Mouse (Mus musculus) olfactory bulb, adult 2 months (tissue): ENCODE results near the gene Mboat1. TPM values are rescaled to one million over a fixed set of nuclear protein-coding genes. Genes with fewer than 3 reads are reported as not detected.

Experiments used
- H3K27ac ChIP-seq: fragments of 200-500 bp; 2 replicates; pipeline ENCODE4 v1.5.1; 2012; ENCODE audit warnings: low read depth, low read length; ENCODE audit not compliant: insufficient read depth
- H3K4me1 ChIP-seq: fragments of 200-500 bp; 2 replicates; pipeline ENCODE4 v1.6.1; 2012; ENCODE audit warnings: low read length; ENCODE audit not compliant: control insufficient read depth, insufficient read depth
- H3K4me3 ChIP-seq: fragments of 200-500 bp; 2 replicates; pipeline ENCODE4 v1.5.1; 2012; ENCODE audit warnings: mild to moderate bottlenecking, low read depth, low read length, moderate library complexity; ENCODE audit not compliant: insufficient read depth
- CTCF ChIP-seq: fragments of 200-500 bp; IDR thresholded peaks from 2 replicates; pipeline ENCODE4 v1.5.1; 2012; ENCODE audit warnings: low read depth, mild to moderate bottlenecking, low read length, moderate library complexity; ENCODE audit not compliant: insufficient read depth
- POLR2A ChIP-seq: fragments of 200-500 bp; IDR thresholded peaks from 2 replicates; pipeline ENCODE4 v1.6.1; 2012; ENCODE audit warnings: mild to moderate bottlenecking, low read depth, low read length, moderate library complexity; ENCODE audit not compliant: insufficient read depth
- WGBS: fragments of 180-500 bp; shearing (Covaris S2); methylation state at CpG from one replicate; pipeline ENCODE4 v1.1.7; 2018; 5-methylcytosine and 5-hydroxymethylcytosine counted together
- polyA plus RNA-seq: library from polyadenylated mRNA; stranded (reverse); fragments of >200 nt; gene quantifications from 2 replicates; pipeline ENCODE4 v1.2.4, GENCODE M21; 2012; ENCODE audit warnings: low replicate concordance; ENCODE audit not compliant: missing spikeins, insufficient read depth, insufficient read length

Mboat1 gene
- polyA plus RNA-seq, 1 experiment: not detected

DNA sequence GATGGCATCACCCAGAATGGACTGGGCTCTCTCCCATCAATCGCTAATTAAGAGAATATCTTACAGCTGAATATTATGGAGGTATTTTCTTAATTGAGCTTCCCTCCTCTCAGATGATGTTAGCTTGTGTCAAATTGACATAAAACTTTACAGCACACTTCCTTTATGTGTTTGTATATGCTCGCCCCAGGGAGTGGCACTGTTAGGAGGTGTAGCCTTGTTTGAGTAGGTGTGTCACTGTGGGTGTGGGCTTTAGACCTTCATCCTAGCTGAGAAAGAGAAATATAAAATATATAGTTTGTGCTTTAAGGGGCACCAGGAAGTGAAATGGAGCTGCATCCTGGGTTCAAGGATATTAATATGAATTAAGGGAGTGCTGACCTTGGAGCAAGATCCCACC lies 66.7 kb downstream of the Mboat1 start:
- TF ChIP-seq POLR2A: no peak
- no peak for TF ChIP-seq CTCF
- H3K4me3 ChIP-seq: no peak overlapping the region
- H3K4me1 ChIP-seq: no peaks in the 10 kb centered on the region
- no peak overlapping the region for H3K27ac ChIP-seq
- WGBS: 100% methylated on average over 2 of the region's 2 CpGs

DNA sequence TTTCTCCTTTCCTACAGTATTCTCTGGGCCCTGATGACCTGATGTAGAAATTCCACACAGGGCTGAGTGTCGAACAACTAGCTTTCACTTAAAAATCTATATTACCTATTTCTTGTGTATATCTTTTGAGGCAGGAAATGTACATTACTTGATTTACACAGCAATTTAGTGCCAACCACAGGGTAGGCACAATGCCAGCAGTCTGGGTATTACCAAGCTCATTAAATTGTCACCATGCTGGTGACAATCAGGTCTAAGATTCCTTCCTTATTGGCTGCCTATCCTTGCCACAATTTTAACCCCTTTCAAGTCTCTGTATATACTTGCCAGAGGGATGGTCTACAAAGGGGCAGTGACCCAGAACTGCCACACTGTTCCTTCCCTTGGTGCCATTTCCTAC lies 71.9 kb downstream of the Mboat1 start:
- no peaks in the 10 kb centered on the region for H3K4me1 ChIP-seq
- 86% methylated on average over 1 of the region's 1 CpGs for WGBS

DNA sequence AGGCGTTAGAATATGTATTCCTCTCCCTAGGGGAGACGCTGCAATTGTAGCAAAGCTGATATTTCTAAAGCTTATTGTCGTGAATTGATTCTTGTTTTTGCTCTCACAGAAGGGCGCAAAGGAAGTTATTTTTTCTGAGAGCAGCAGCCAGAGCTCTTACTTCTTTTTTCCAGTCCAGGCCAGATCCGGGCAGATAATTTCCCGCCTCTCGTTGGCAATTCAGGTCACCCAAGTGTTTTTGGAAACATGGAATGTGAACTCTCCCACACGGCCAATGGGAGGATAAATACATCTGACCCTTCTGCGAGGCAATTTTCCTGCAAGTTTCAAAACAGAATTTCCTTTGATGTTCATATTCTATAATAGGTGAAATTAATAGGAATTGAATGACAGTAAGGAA lies 77.0 kb downstream of the Mboat1 start:
- no peak overlapping the region for H3K27ac ChIP-seq
- WGBS: 47% methylated on average over 9 of the region's 9 CpGs
- no peak overlapping the region for H3K4me3 ChIP-seq
- H3K4me1 ChIP-seq: no peaks in the 10 kb centered on the region
- TF ChIP-seq POLR2A (no peak), CTCF (no peak)

More for the DNA sequence above, 71.9 kb downstream of the Mboat1 start:
- no peak overlapping the region for H3K4me3 ChIP-seq
- TF ChIP-seq POLR2A (no peak), CTCF (no peak)
- H3K27ac ChIP-seq: no peak overlapping the region

DNA sequence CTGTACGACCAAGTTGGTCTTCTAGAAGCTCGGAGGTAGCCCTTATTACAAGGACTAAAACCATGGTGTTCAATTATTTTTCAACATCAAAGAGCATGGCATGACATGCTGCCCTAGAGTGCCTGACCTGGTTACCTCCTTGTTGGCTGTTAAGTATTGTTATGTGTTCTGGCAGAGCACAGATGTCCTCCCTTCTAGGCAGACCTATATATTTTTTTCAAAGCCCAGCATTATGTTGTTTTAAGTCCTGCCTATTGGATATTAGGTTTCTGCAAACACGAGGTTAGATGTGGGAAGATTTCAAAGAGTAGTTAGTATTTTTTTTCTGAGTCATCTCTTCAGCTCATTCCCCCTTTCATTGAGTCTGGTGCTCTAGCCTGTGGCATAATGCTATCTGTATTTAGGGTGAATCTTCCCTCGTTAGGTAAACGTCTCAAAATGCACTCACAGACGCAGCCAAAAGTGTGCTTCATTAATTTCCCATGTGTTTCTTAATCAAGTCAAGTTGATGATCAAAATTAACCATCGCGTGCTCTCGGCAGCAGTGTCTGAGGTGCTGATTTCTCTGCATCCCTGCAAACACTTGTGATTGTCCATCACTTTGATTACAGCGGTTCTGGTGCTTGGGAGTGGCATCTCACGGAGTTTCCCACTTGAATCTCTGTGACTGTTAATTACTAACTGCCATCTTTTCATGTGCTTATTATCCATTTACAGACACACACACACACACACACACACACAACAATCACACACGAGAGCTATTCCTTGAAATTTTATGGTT lies 81.5 kb downstream of the Mboat1 start:
- Histone ChIP-seq H3K27ac (no peak overlapping the region), H3K4me1 (no peaks in the 10 kb centered on the region), H3K4me3 (no peak overlapping the region)
- whole genome bisulfite sequencing: 54% methylated on average over 12 of the region's 12 CpGs
- TF ChIP-seq CTCF (no peak), POLR2A (no peak)

- Histone ChIP-seq H3K4me1 (no peaks in the 10 kb centered on the region), H3K4me3 (no peak overlapping the region), H3K27ac (no peak overlapping the region)
- WGBS: 73% methylated on average over 7 of the region's 7 CpGs
- TF ChIP-seq CTCF (no peak), POLR2A (no peak)
Measured at GRCm38 (mm10) chr13:30219597-30219996, 83.3 kb downstream of the Mboat1 start.

GRCm38 (mm10) chr13:30221316-30221715 lies 85.0 kb downstream of the Mboat1 start:
- H3K27ac ChIP-seq: no peak overlapping the region
- H3K4me1 ChIP-seq: no peaks in the 10 kb centered on the region
- TF ChIP-seq CTCF (no peak), POLR2A (no peak)
- 54% methylated on average over 3 of the region's 3 CpGs for WGBS
- no peak overlapping the region for H3K4me3 ChIP-seq

DNA sequence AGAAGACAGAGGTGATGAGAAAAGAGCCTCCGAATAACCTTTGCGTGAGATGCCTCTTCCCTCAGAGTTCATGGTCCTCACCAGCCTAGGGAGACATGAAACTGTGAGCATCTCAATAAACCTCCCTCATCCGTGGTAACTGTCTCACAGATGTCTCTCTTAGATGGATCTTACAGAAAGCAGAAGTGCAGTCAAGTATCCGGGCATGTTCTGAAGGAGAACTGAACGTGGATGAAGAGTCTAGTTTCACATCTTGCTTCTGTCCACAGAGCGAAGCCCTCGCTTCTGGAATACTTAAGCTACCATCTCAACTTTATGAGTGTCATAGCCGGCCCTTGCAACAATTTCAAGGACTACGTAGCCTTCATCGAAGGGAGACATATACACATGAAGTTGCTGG lies 87.8 kb downstream of the Mboat1 start:
- H3K27ac ChIP-seq: no peak overlapping the region
- 94% methylated on average over 10 of the region's 10 CpGs for WGBS
- no peak overlapping the region for H3K4me3 ChIP-seq
- no peak for TF ChIP-seq POLR2A
- TF ChIP-seq CTCF: no peak
- no peaks in the 10 kb centered on the region for H3K4me1 ChIP-seq

GRCm38 (mm10) chr13:30224659-30225058 lies 88.4 kb downstream of the Mboat1 start:
- no peak overlapping the region for H3K4me3 ChIP-seq
- no peak overlapping the region for H3K27ac ChIP-seq
- WGBS: 95% methylated on average over 6 of the region's 6 CpGs
- H3K4me1 ChIP-seq: peaks cover 3% of the 10 kb centered on the region
- TF ChIP-seq CTCF: no peak
- TF ChIP-seq POLR2A: no peak

- no peak overlapping the region for H3K27ac ChIP-seq
- no peak overlapping the region for H3K4me3 ChIP-seq
- H3K4me1 ChIP-seq: peaks cover 11% of the 10 kb centered on the region
- TF ChIP-seq POLR2A: no peak
- no peak for TF ChIP-seq CTCF
- WGBS: 58% methylated on average over 5 of the region's 5 CpGs
Measured at GRCm38 (mm10) chr13:30228762-30229161, 92.5 kb downstream of the Mboat1 start.

- 85% methylated on average over 9 of the region's 9 CpGs for WGBS
- no peak for TF ChIP-seq CTCF
- no peak for TF ChIP-seq POLR2A
- peak overlapping the region; percentile 5; the same call in 1 of the 2 replicates for H3K27ac ChIP-seq
- peaks cover 13% of the 10 kb centered on the region for H3K4me1 ChIP-seq
- H3K4me3 ChIP-seq: no peak overlapping the region
Measured at GRCm38 (mm10) chr13:30229625-30230139, 93.4 kb downstream of the Mboat1 start.
